Mouse (Mus musculus) stomach, postnatal 0 days (tissue): ENCODE results near the gene Nudt14. TPM values are rescaled to one million over a fixed set of nuclear protein-coding genes. Genes with fewer than 3 reads are reported as not detected.

Experiments used
- ATAC-seq: fragments of 200-750 bp; cut with Nextera tagmentation; 2 replicates; pipeline ENCODE4 v1.8.0; 2017; ENCODE audit not compliant: low FRiP score, low TSS enrichment
- DNase-seq: peaks from one replicate; pipeline ENCODE4 v3.0.0-alpha.2; 2016; ENCODE audit warnings: low spot score
- H3K27ac ChIP-seq: fragments of 300-500 bp; sonication (generic); replicated peaks from 2 replicates; pipeline ENCODE4 v1.5.1; 2014; ENCODE audit warnings: mild to moderate bottlenecking, control low read depth
- H3K27me3 ChIP-seq: fragments of 300-500 bp; sonication (generic); 2 replicates; pipeline ENCODE4 v1.6.1; 2014; ENCODE audit warnings: low read length; ENCODE audit not compliant: control insufficient read depth, insufficient read depth
- H3K36me3 ChIP-seq: fragments of 300-500 bp; sonication (generic); 2 replicates; pipeline ENCODE4 v1.6.1; 2014; ENCODE audit warnings: low read length, mixed read lengths; ENCODE audit not compliant: control insufficient read depth, insufficient read depth
- H3K4me1 ChIP-seq: fragments of 300-500 bp; sonication (generic); replicated peaks from 2 replicates; pipeline ENCODE4 v1.6.1; 2014; ENCODE audit warnings: antibody characterized with exemption; ENCODE audit not compliant: control insufficient read depth, insufficient read depth
- H3K4me2 ChIP-seq: fragments of 300-500 bp; sonication (generic); replicated peaks from 2 replicates; pipeline ENCODE4 v1.6.1; 2014; ENCODE audit warnings: low read depth, mild to moderate bottlenecking, control low read depth, moderate library complexity
- H3K4me3 ChIP-seq: fragments of 300-500 bp; sonication (generic); 2 replicates; pipeline ENCODE4 v1.5.1; 2014; ENCODE audit warnings: low read depth, low read length, control low read depth
- H3K9ac ChIP-seq: fragments of 300-500 bp; sonication (generic); 2 replicates; pipeline ENCODE4 v1.6.1; 2014; ENCODE audit warnings: mild to moderate bottlenecking, low read length, control low read depth, mixed read lengths
- H3K9me3 ChIP-seq: fragments of 300-500 bp; sonication (generic); 2 replicates; pipeline ENCODE4 v1.6.1; 2016; ENCODE audit warnings: low read length; ENCODE audit not compliant: control insufficient read depth
- CTCF ChIP-seq: IDR thresholded peaks from 2 replicates; pipeline ENCODE4 v1.5.1; 2016; ENCODE audit warnings: antibody characterized with exemption, low read depth, mild to moderate bottlenecking, moderate library complexity
- EP300 ChIP-seq: optimal IDR thresholded peaks from 2 replicates; pipeline ENCODE3; 2016; ENCODE audit warnings: antibody characterized with exemption
- WGBS: fragments of 180-500 bp; shearing (Covaris S2); extraction: QIAGEN DNeasy Blood & Tissue Kit; methylation state at CpG from one replicate; pipeline ENCODE4 v1.1.7; 2014; 5-methylcytosine and 5-hydroxymethylcytosine counted together
- polyA plus RNA-seq: library from polyadenylated mRNA; unstranded; fragments of >200 nt; fragmentation: Nextera tagmentation; extraction: Ambion mirVana; gene quantifications from 2 replicates; pipeline ENCODE4 v1.2.1, GENCODE M21; 2015

Nudt14 gene
- polyA plus RNA-seq, 1 experiment from 2014 or later = 78.6 TPM

DNA sequence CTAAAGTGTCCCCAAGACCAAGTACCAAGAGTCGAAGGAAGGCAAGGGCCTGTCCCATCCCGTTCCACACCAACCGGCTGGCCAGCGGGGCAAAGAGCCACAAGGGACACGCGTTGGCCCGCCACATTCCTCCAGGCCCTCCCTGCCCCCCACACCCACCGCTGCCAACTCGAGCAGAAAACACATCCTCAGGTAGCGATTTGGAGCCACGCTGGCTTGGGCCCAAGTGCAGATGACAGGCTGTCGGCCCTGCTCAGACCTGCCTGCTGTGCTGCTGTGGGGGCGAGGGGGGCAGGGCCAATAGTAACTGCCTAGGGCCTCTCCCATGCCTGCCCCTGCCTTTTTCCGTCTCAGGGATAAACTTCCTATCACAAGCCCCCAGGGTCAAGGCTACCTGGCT, 14.7 kb downstream of the Nudt14 start:
- peak overlapping the region; percentile 48; the same call in 1 of the 2 replicates for H3K4me3 ChIP-seq
- no peak for DNase-seq
- H3K27me3 ChIP-seq = no peaks in the 10 kb centered on the region; the same call in 1 of the 2 replicates
- H3K9me3 ChIP-seq = no peaks in the 10 kb centered on the region
- ATAC-seq = no peak
- H3K27ac ChIP-seq = no peak overlapping the region
- H3K9ac ChIP-seq = no peak overlapping the region
- peaks cover 4% of the 10 kb centered on the region; the same call in 1 of the 2 replicates for H3K4me1 ChIP-seq
- peak overlapping the region; percentile 82 for H3K4me2 ChIP-seq
- WGBS = 76% methylated on average over 14 of the region's 14 CpGs
- H3K36me3 ChIP-seq = no peaks in the 10 kb centered on the region
- TF ChIP-seq EP300 = no peak

DNA sequence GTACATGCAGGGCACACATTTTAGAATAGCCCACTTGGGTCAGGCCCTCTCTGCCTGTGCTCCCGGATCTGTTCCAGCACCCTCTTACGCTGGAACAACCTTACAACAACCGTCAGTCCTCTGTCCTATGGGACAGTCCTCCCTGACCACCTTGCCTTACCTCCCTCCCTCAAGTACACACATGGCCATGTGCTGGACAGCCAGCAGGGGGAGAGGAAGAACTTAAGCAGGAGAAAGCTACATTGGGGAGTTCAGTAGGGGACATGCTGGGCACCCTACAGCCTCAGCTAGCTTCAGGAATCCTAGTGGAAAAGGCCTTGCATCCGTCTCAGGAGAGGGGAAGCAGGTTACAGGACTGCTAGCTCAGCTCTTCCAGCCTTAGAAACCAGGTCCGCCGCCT, 16.0 kb downstream of the Nudt14 start:
- no peak overlapping the region for H3K4me2 ChIP-seq
- H3K9me3 ChIP-seq = no peaks in the 10 kb centered on the region
- no peak overlapping the region for H3K27ac ChIP-seq
- H3K4me3 ChIP-seq = no peak overlapping the region
- H3K9ac ChIP-seq = no peak overlapping the region
- no peaks in the 10 kb centered on the region; the same call in 1 of the 2 replicates for H3K27me3 ChIP-seq
- H3K4me1 ChIP-seq = peaks cover 4% of the 10 kb centered on the region; the same call in 1 of the 2 replicates
- ATAC-seq (no peak), DNase-seq (no peak)
- 75% methylated on average over 6 of the region's 6 CpGs for WGBS
- TF ChIP-seq EP300 = no peak
- TF ChIP-seq CTCF = peak; percentile 58
- no peaks in the 10 kb centered on the region for H3K36me3 ChIP-seq

GRCm38 (mm10) chr12:112922541-112922940, 19.4 kb downstream of the Nudt14 start:
- Histone ChIP-seq H3K9me3 (no peaks in the 10 kb centered on the region), H3K27ac (no peak overlapping the region), H3K4me1 (no peaks in the 10 kb centered on the region), H3K9ac (no peak overlapping the region), H3K27me3 (no peaks in the 10 kb centered on the region; the same call in 1 of the 2 replicates), H3K4me2 (no peak overlapping the region), H3K4me3 (no peak overlapping the region), H3K36me3 (no peaks in the 10 kb centered on the region)
- no peak for ATAC-seq
- DNase-seq = no peak
- 34% methylated on average over 3 of the region's 3 CpGs for WGBS
- TF ChIP-seq CTCF (no peak), EP300 (no peak)

GRCm38 (mm10) chr12:112921518-112921917, 20.4 kb downstream of the Nudt14 start:
- no peaks in the 10 kb centered on the region for H3K27me3 ChIP-seq
- H3K9me3 ChIP-seq = no peaks in the 10 kb centered on the region
- H3K36me3 ChIP-seq = no peaks in the 10 kb centered on the region
- no peak overlapping the region for H3K4me3 ChIP-seq
- no peaks in the 10 kb centered on the region for H3K4me1 ChIP-seq
- TF ChIP-seq CTCF = no peak
- no peak for TF ChIP-seq EP300
- 89% methylated on average over 12 of the region's 12 CpGs for WGBS
- H3K9ac ChIP-seq = no peak overlapping the region
- no peak for ATAC-seq
- H3K27ac ChIP-seq = no peak overlapping the region
- H3K4me2 ChIP-seq = no peak overlapping the region
- DNase-seq = no peak

DNA sequence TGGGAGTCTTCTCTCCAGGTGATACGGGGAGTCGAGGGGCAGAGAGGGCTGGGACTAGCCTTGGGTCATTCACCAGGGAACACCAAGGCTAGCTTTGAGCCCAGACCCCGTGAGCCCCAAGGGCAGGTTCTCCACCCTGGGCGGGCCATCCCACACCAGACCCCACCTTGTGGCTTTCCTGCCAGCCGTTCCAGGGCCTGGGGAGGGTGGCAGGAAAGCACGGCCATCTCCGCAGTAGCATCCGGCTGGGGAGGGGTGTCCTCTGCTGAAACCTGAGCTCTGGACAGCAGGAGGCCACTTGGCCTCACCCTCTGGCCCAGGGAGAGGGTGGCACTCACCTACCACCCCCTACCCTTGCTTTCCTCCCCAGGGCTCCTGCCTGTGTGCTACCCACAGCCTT, 24.0 kb downstream of the Nudt14 start:
- WGBS = 54% methylated on average over 8 of the region's 8 CpGs
- TF ChIP-seq EP300 (no peak), CTCF (no peak)
- Histone ChIP-seq H3K36me3 (no peaks in the 10 kb centered on the region), H3K9ac (no peak overlapping the region), H3K4me1 (no peaks in the 10 kb centered on the region), H3K9me3 (no peaks in the 10 kb centered on the region), H3K27me3 (no peaks in the 10 kb centered on the region), H3K4me3 (no peak overlapping the region), H3K27ac (no peak overlapping the region), H3K4me2 (no peak overlapping the region)
- ATAC-seq (no peak), DNase-seq (no peak)

- no peak for ATAC-seq
- Histone ChIP-seq H3K9me3 (no peaks in the 10 kb centered on the region), H3K9ac (no peak overlapping the region), H3K4me1 (no peaks in the 10 kb centered on the region), H3K36me3 (no peaks in the 10 kb centered on the region), H3K27ac (no peak overlapping the region), H3K27me3 (no peaks in the 10 kb centered on the region), H3K4me3 (no peak overlapping the region), H3K4me2 (no peak overlapping the region)
- WGBS = 74% methylated on average over 11 of the region's 11 CpGs
- DNase-seq = no peak
- TF ChIP-seq EP300 (no peak), CTCF (no peak)
Measured at GRCm38 (mm10) chr12:112917486-112917885, 24.4 kb downstream of the Nudt14 start.
